In genomic region chr13:56329165-56329564, GRCm38 (mm10) we compare ENCODE assay signal across 26 mouse cellular contexts. TPM values are rescaled to one million over a fixed set of nuclear protein-coding genes. Genes with fewer than 3 reads are reported as not detected.
DNase-seq lines count a peak whose midpoint lies in the region; ATAC-seq lines count a peak whose summit lies in the region.
"Had no signal": no experiment of that assay in that cellular context is flagged by ENCODE, and none has a peak within 500 bp of the region (broad histone marks: within the 10 kb centered on the region; RNA-seq: fewer than 3 reads in every experiment).

No protein-coding gene starts in this region.

- no peaks in the 10 kb centered on the region for H3K36me3 ChIP-seq in embryonic facial prominence, embryonic 14.5 days (ENCODE audit: control insufficient read depth, insufficient read depth, low read length)
- H3K36me3 ChIP-seq: forebrain, embryonic 15.5 days; heart, embryonic 10.5 days; heart, embryonic 13.5 days had no signal

- H3K27ac ChIP-seq in embryonic facial prominence, embryonic 14.5 days (replicated peaks; ENCODE audit: low read depth, low read length), result no peak overlapping the region
- H3K27ac ChIP-seq: forebrain, embryonic 15.5 days; heart, adult 2 months; heart, embryonic 10.5 days; heart, embryonic 13.5 days; hindbrain, embryonic 14.5 days; hindbrain, postnatal 0 days had no signal

- no peak for ATAC-seq in embryonic facial prominence, embryonic 14.5 days (ENCODE audit: low read depth)
- ATAC-seq: activated CD4-positive, CD25-positive, alpha-beta regulatory T cell, adult 4 months; CD4-positive, CD25-positive, alpha-beta regulatory T cell, adult 4 months; inflammation-experienced regulatory T-cells, adult 6 months; intestine, embryonic 16.5 days had no signal

- no peaks in the 10 kb centered on the region for H3K27me3 ChIP-seq in embryonic facial prominence, embryonic 14.5 days (replicated peaks; ENCODE audit: control insufficient read depth, insufficient read depth, low read length)
- H3K27me3 ChIP-seq: forebrain, embryonic 15.5 days had no signal

- no peak overlapping the region for H3K4me2 ChIP-seq in embryonic facial prominence, embryonic 14.5 days (ENCODE audit: low read depth, low read length)
- H3K4me2 ChIP-seq: forebrain, embryonic 15.5 days; heart, embryonic 13.5 days; hindbrain, embryonic 14.5 days had no signal

- H3K4me3 ChIP-seq in embryonic facial prominence, embryonic 14.5 days (ENCODE audit: low read depth, low read length), result no peak overlapping the region
- H3K4me3 ChIP-seq: forebrain, embryonic 15.5 days; heart, adult 2 months; heart, embryonic 10.5 days; heart, embryonic 13.5 days had no signal

- peaks cover 30% of the 10 kb centered on the region for H3K4me1 ChIP-seq in embryonic facial prominence, embryonic 14.5 days (ENCODE audit: control insufficient read depth, insufficient read depth, low read length)
- H3K4me1 ChIP-seq: heart, embryonic 10.5 days; heart, embryonic 13.5 days had no signal

- peak; percentile 42 for DNase-seq in embryo, embryonic 10.5 days (ENCODE audit: low spot score)
- DNase-seq in embryo, embryonic 9.5 days (ENCODE audit: extremely low spot score), result no peak
- DNase-seq in 3T3-L1 (ENCODE audit: low read depth, low spot score), result peak; percentile 27
- DNase-seq in embryonic facial prominence, embryonic 14.5 days (ENCODE audit: low spot score), result peak; percentile 75
- DNase-seq in forelimb bud, embryonic 11.5 days (ENCODE audit: low read depth, low spot score), result peak; percentile 67
- DNase-seq in spleen, postnatal 14 days (ENCODE audit: low spot score in 2 of 2), result no peak
- no peak for DNase-seq in adrenal gland, adult (ENCODE audit: inconsistent age in 2 of 2, low spot score in 1 of 2)
- DNase-seq: adrenal gland, postnatal 10 days; adrenal gland, postnatal 36 days; cerebellum, adult 18-20 months; cerebellum, adult 9-10 months; gastrocnemius, postnatal 10 days; gastrocnemius, postnatal 36 days; heart, adult 2 months; heart, postnatal 14 days; heart, postnatal 4 days; kidney, adult 18-20 months had no signal

- 48% methylated on average over 6 of the region's 6 CpGs for WGBS in embryonic facial prominence, embryonic 14.5 days

- no peak overlapping the region for H3K9ac ChIP-seq in embryonic facial prominence, embryonic 14.5 days (ENCODE audit: low read depth, low read length)
- H3K9ac ChIP-seq: forebrain, embryonic 15.5 days; heart, embryonic 13.5 days; hindbrain, embryonic 14.5 days had no signal

- H3K9me3 ChIP-seq in embryonic facial prominence, embryonic 14.5 days (ENCODE audit: control insufficient read depth, low read length), result no peaks in the 10 kb centered on the region
- H3K9me3 ChIP-seq: forebrain, embryonic 15.5 days; heart, embryonic 10.5 days; heart, embryonic 13.5 days had no signal

RNA-seq across cellular contexts. Expression of gene Cxcl14, which starts 32.8 kb away (rescaled TPM):
- polyA plus RNA-seq in embryonic facial prominence, embryonic 14.5 days (2014; fragmentation: Nextera tagmentation; extraction: Ambion mirVana), result 126 and 202 TPM in 2 replicates
- polyA plus RNA-seq: activated CD4-positive, CD25-positive, alpha-beta regulatory T cell, adult 4 months; CD4-positive, CD25-positive, alpha-beta regulatory T cell, adult 4 months; inflammation-experienced regulatory T-cells, adult 6 months had no signal

Comparison
In these comparisons a context has a peak if more than half of its experiments do, and no peak if none do; other contexts are left out.
1. DNase-seq: peak in embryo, embryonic 10.5 days (single experiment), 3T3-L1 (single experiment), embryonic facial prominence, embryonic 14.5 days (single experiment) and forelimb bud, embryonic 11.5 days (single experiment); none in embryo, embryonic 9.5 days (single experiment), spleen, postnatal 14 days (0 of 2) and adrenal gland, adult (0 of 2).